Mouse (Mus musculus) thymus, adult 2 months (tissue): ENCODE results near the gene Rpap3.

ENCODE experiments used
- CTCF ChIP-seq: fragments of 200-500 bp; IDR thresholded peaks from 2 replicates; pipeline ENCODE4 v1.5.1; 2012; ENCODE audit warnings: mild to moderate bottlenecking, control low read depth, low read length, moderate library complexity, borderline replicate concordance; ENCODE audit not compliant: control insufficient read depth, poor library complexity, insufficient read depth; ENCODE audit errors: extremely low read depth
- POLR2A ChIP-seq: fragments of 200-500 bp; IDR thresholded peaks from 2 replicates; pipeline ENCODE4 v1.6.1; 2012; ENCODE audit warnings: mild to moderate bottlenecking, low read length, control low read depth, moderate library complexity; ENCODE audit not compliant: control insufficient read depth, poor library complexity, insufficient read depth; ENCODE audit errors: extremely low read depth

- TF ChIP-seq CTCF (no peak), POLR2A (no peak)
Observed at GRCm38 (mm10) chr15:97710906-97711305, 5.3 kb upstream of the Rpap3 start.
